Mouse (Mus musculus): ENCODE measurements around the gene Rhbdd1. TPM values are rescaled to one million over a fixed set of nuclear protein-coding genes. Genes with fewer than 3 reads are reported as not detected.

The Rhbdd1 gene
- total and polyA plus RNA-seq, 3 experiments, result 12.6 to 21.8 (median 19.8) TPM

DNA sequence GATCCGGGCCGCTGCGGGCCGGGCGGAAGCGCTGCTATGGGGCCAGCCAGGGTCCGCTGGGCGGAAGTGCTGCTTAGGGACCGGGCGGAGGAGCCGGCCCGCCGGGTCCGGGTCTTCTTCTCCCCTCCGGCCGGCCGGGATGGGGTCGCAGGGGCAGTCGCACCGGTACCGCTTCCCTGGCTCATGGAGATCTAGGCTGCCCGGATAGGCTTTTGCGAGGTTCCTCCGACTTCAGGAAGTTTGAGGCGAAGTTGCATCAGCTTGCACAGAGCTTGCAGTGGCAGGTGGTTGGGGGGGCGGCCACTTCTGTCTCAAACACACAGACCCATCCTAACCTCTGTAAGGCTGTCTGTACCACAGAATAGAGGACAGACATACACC lies 484 bp downstream of the Rhbdd1 start:
- in situ Hi-C loops (cut with MboI; ENCODE audit: low pct_ligation_motif_present, low pct_unique_long_range_greater_than_20kb, low sequenced_read_pairs) (no loop called here), dilution Hi-C loops (cut with MboI; ENCODE audit: extremely low pct_ligation_motif_present, extremely low pct_unique_long_range_greater_than_20kb, low sequenced_read_pairs) (no loop called here)
- no peak for TF ChIP-seq GABPA (IDR thresholded peaks at IDR 0.05; ENCODE audit: insufficient replicate concordance, low read depth, low read length)
- no peak for TF ChIP-seq MEF2A (IDR thresholded peaks at IDR 0.05; ENCODE audit: borderline replicate concordance, low read depth, low read length)
- peak; percentile 49; the same call in 1 of the 2 replicates for TF ChIP-seq MYC (IDR thresholded peaks at IDR 0.05; ENCODE audit: low read depth, low read length)
- peak; percentile 52; the same call in 1 of the 2 replicates for TF ChIP-seq UBTF (IDR thresholded peaks at IDR 0.05; ENCODE audit: low read depth, low read length)
- TF ChIP-seq CHD2 (IDR thresholded peaks at IDR 0.05; ENCODE audit: low read length), result no peak
- no peak for TF ChIP-seq CTCF (conservative IDR thresholded peaks at IDR 0.05 in 1 of 2, IDR thresholded peaks at IDR 0.05 in 1 of 2; ENCODE audit: low read depth in 2 of 2, low read length in 2 of 2)
- no peak for TF ChIP-seq RCOR1 (conservative IDR thresholded peaks at IDR 0.05; ENCODE audit: low read depth, low read length)
- TF ChIP-seq ZNF384 (IDR thresholded peaks at IDR 0.05; ENCODE audit: low read depth, low read length), result no peak
- TF ChIP-seq HCFC1 (IDR thresholded peaks at IDR 0.05; ENCODE audit: low read depth, low read length), result no peak
- no peak for TF ChIP-seq TCF12 (IDR thresholded peaks at IDR 0.05; ENCODE audit: low read depth, low read length)
- no peak; the same call in 1 of the 2 replicates for TF ChIP-seq BHLHE40 (IDR thresholded peaks at IDR 0.05; ENCODE audit: low read depth, low read length)
- TF ChIP-seq JUN (IDR thresholded peaks at IDR 0.05; ENCODE audit: insufficient read depth, low read depth, low read length), result no peak
- TF ChIP-seq POLR2A (IDR thresholded peaks at IDR 0.05; ENCODE audit: low read depth, low read length), result no peak
- no peak for TF ChIP-seq E2F4 (IDR thresholded peaks at IDR 0.05; ENCODE audit: insufficient replicate concordance, low read depth, low read length)
- no peak for TF ChIP-seq NRF1 (IDR thresholded peaks at IDR 0.05; ENCODE audit: low read depth, low read length)
- TF ChIP-seq IRF4 (IDR thresholded peaks at IDR 0.05; ENCODE audit: low read depth, low read length), result no peak
- Histone ChIP-seq H3K27ac (ENCODE audit: insufficient read depth, low read depth) (peak overlapping the region; percentile 80), H3K27me3 (replicated peaks) (no peaks in the 10 kb centered on the region), H3K4me1 (ENCODE audit: control insufficient read depth in 1 of 2, insufficient read depth in 2 of 2) (peaks cover 0 to 35% of the 10 kb centered on the region in 2 experiments; a peak in 3 of 4 replicates), H3K9me3 (replicated peaks; ENCODE audit: low read length) (no peaks in the 10 kb centered on the region), H3K4me2 (ENCODE audit: insufficient read depth, low read depth, poor library complexity, severe bottlenecking) (0 out of 2 replicates have a peak overlapping the region, but pooled peaks have one; percentile 92), H3K36me3 (replicated peaks in 1 of 2; ENCODE audit: control insufficient read depth in 1 of 2, insufficient read depth in 1 of 2, low read length in 1 of 2) (peaks cover 6 to 13% of the 10 kb centered on the region in 2 experiments), H3K79me2 (replicated peaks; ENCODE audit: control insufficient read depth, extremely low read depth, insufficient read depth, poor library complexity, severe bottlenecking) (peaks cover 32% of the 10 kb centered on the region), H3K4me3 (replicated peaks in 1 of 3; ENCODE audit: low read depth in 2 of 3, low read length in 2 of 3, poor library complexity in 1 of 3) (peak overlapping the region; percentile 73 to 90 (median 83)), H3K9ac (ENCODE audit: insufficient read depth, low read depth) (peak overlapping the region; percentile 95)
- peak; percentile 60 for DNase-seq (ENCODE audit: extremely low read depth)

- H3K79me2 ChIP-seq (replicated peaks; ENCODE audit: control insufficient read depth, extremely low read depth, insufficient read depth, poor library complexity, severe bottlenecking), result peaks cover 48% of the 10 kb centered on the region
- no peak overlapping the region for H3K4me2 ChIP-seq (ENCODE audit: insufficient read depth, low read depth, poor library complexity, severe bottlenecking)
- H3K27ac ChIP-seq (ENCODE audit: insufficient read depth, low read depth), result no peak overlapping the region
- no peaks in the 10 kb centered on the region for H3K27me3 ChIP-seq (replicated peaks)
- TF ChIP-seq GABPA (IDR thresholded peaks at IDR 0.05; ENCODE audit: insufficient replicate concordance, low read depth, low read length) (no peak), ZNF384 (IDR thresholded peaks at IDR 0.05; ENCODE audit: low read depth, low read length) (no peak), USF1 (IDR thresholded peaks at IDR 0.05; ENCODE audit: low read depth, low read length) (no peak), JUND (conservative IDR thresholded peaks at IDR 0.05; ENCODE audit: low read depth, low read length) (no peak), ETS1 (conservative IDR thresholded peaks at IDR 0.05; ENCODE audit: low read depth, low read length) (no peak), CHD1 (IDR thresholded peaks at IDR 0.05; ENCODE audit: low read depth, low read length) (no peak), MAZ (IDR thresholded peaks at IDR 0.05; ENCODE audit: low read depth, low read length) (no peak), TBP (conservative IDR thresholded peaks at IDR 0.05; ENCODE audit: low read depth, low read length) (no peak), ZC3H11A (IDR thresholded peaks at IDR 0.05; ENCODE audit: low read depth, low read length) (no peak), SIN3A (IDR thresholded peaks at IDR 0.05; ENCODE audit: low read length) (no peak), CHD2 (IDR thresholded peaks at IDR 0.05; ENCODE audit: low read length) (no peak), USF2 (conservative IDR thresholded peaks at IDR 0.05; ENCODE audit: low read depth, low read length) (no peak), RCOR1 (conservative IDR thresholded peaks at IDR 0.05; ENCODE audit: low read depth, low read length) (no peak), MEF2A (IDR thresholded peaks at IDR 0.05; ENCODE audit: borderline replicate concordance, low read depth, low read length) (no peak), NELFE (IDR thresholded peaks at IDR 0.05; ENCODE audit: low read depth, low read length) (no peak), HCFC1 (IDR thresholded peaks at IDR 0.05; ENCODE audit: low read depth, low read length) (no peak), CTCF (conservative IDR thresholded peaks at IDR 0.05 in 1 of 2, IDR thresholded peaks at IDR 0.05 in 1 of 2; ENCODE audit: low read depth in 2 of 2, low read length in 2 of 2) (no peak), MAX (IDR thresholded peaks at IDR 0.05; ENCODE audit: low read length) (no peak), MYC (IDR thresholded peaks at IDR 0.05; ENCODE audit: low read depth, low read length) (no peak), ZKSCAN1 (IDR thresholded peaks at IDR 0.05; ENCODE audit: borderline replicate concordance, low read depth, low read length) (no peak)
- H3K9me3 ChIP-seq (replicated peaks; ENCODE audit: low read length), result no peaks in the 10 kb centered on the region
- no peak for DNase-seq (ENCODE audit: extremely low read depth)
- peaks cover 4 to 35% of the 10 kb centered on the region in 2 experiments; a peak in 3 of 4 replicates for H3K4me1 ChIP-seq (ENCODE audit: control insufficient read depth in 1 of 2, insufficient read depth in 2 of 2)
- dilution Hi-C loops (cut with MboI; ENCODE audit: extremely low pct_ligation_motif_present, extremely low pct_unique_long_range_greater_than_20kb, low sequenced_read_pairs), result no loop called here
- H3K36me3 ChIP-seq (replicated peaks in 1 of 2; ENCODE audit: control insufficient read depth in 1 of 2, insufficient read depth in 1 of 2, low read length in 1 of 2), result peaks cover 8 to 29% of the 10 kb centered on the region in 2 experiments
- no peak overlapping the region for H3K9ac ChIP-seq (ENCODE audit: insufficient read depth, low read depth)
- in situ Hi-C loops (cut with MboI; ENCODE audit: low pct_ligation_motif_present, low pct_unique_long_range_greater_than_20kb, low sequenced_read_pairs), result no loop called here
- H3K4me3 ChIP-seq (replicated peaks in 1 of 3; ENCODE audit: low read depth in 2 of 3, low read length in 2 of 3, poor library complexity in 1 of 3), result no peak overlapping the region
Measured at GRCm38 (mm10) chr1:82320456-82320855, 4.2 kb downstream of the Rhbdd1 start.
